Mouse (Mus musculus) hindbrain, embryonic 10.5 days (tissue): ENCODE results near the gene Tvp23a. TPM values are rescaled to one million over a fixed set of nuclear protein-coding genes. Genes with fewer than 3 reads are reported as not detected.

ENCODE experiments used
- DNase-seq: peaks from one replicate; pipeline ENCODE4 v3.0.0-alpha.2; 2017; ENCODE audit warnings: low spot score
- H3K27ac ChIP-seq: fragments of 300-500 bp; sonication (generic); 2 replicates; pipeline ENCODE4 v1.5.1; 2016; ENCODE audit warnings: mild to moderate bottlenecking, moderate library complexity
- H3K27me3 ChIP-seq: fragments of 300-500 bp; sonication (generic); 2 replicates; pipeline ENCODE4 v1.6.1; 2016; ENCODE audit warnings: mild to moderate bottlenecking; ENCODE audit not compliant: poor library complexity, insufficient read depth, severe bottlenecking
- H3K36me3 ChIP-seq: fragments of 300-500 bp; sonication (generic); 2 replicates; pipeline ENCODE4 v1.6.1; 2016; ENCODE audit warnings: mild to moderate bottlenecking, moderate library complexity
- H3K4me1 ChIP-seq: fragments of 300-500 bp; sonication (generic); replicated peaks from 2 replicates; pipeline ENCODE4 v1.6.1; 2016; ENCODE audit warnings: mild to moderate bottlenecking
- H3K4me3 ChIP-seq: fragments of 300-500 bp; sonication (generic); 2 replicates; pipeline ENCODE4 v1.5.1; 2016; ENCODE audit warnings: mild to moderate bottlenecking, moderate library complexity
- H3K9me3 ChIP-seq: fragments of 300-500 bp; sonication (generic); 2 replicates; pipeline ENCODE4 v1.6.1; 2016; ENCODE audit warnings: mild to moderate bottlenecking, moderate library complexity
- WGBS: fragments of 180-500 bp; shearing (Covaris S2); methylation state at CpG from one replicate; pipeline ENCODE4 v1.1.7; 2016; 5-methylcytosine and 5-hydroxymethylcytosine counted together
- polyA plus RNA-seq: library from polyadenylated mRNA; unstranded; fragments of >200 nt; fragmentation: Nextera tagmentation; extraction: Ambion mirVana; gene quantifications from 2 replicates; pipeline ENCODE4 v1.2.1, GENCODE M21; 2016

The Tvp23a gene
- polyA plus RNA-seq, 1 experiment from 2014 or later: 24.9 TPM

- WGBS: 77% methylated on average over 6 of the region's 6 CpGs
- Histone ChIP-seq H3K36me3 (peaks cover 79% of the 10 kb centered on the region), H3K9me3 (peaks cover 5% of the 10 kb centered on the region; the same call in 1 of the 2 replicates), H3K27ac (no peak overlapping the region), H3K27me3 (no peaks in the 10 kb centered on the region), H3K4me1 (peaks cover 17% of the 10 kb centered on the region), H3K4me3 (no peak overlapping the region)
- DNase-seq: no peak
Observed at GRCm38 (mm10) chr16:10415976-10416375, 31.2 kb downstream of the Tvp23a start.

DNA sequence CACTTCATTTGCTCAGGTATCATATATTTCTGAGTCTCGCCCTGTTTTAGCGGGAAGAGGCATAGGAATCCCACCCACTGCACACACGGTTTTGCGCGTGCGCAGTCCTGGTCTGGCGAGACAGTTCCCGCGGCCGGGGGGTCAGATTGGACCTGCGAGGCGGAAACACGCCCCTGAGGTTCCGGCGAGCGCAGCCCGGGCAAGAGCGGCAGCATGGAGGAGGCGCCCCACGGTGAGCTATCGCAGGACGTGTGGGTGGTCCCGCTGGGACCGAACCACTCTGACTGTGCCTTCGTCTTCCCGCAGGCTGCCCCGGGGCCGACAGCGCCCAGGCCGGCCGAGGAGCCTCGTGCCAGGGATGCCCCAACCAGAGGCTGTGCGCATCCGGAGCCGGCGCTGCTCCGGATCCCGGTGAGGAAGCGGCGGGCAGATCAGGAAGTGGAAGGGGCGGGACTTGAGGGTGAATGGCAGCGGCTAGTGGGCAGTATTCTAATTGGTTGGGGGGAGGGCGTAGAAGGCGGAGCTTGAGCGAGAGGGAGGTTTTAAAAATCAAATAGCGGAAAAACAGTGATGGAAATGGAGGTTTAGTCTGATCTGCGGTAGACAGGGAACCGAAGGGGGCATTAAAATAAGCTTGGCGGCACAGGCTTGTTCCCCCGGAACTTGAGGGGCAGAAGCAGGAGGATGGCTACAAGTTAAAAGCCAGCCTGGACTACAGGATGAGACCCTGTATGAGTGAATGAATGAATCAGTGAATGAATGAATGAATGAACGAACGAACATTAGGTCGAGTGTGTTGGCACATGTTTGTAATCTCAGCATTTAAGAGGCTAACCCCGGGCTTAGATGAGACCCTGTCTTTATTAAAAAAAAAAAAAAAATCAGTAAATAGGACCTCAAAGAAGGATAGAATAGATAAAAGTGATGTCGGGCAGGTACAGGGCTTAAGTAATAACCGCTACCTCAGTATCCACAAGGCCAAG is 35.1 kb downstream of the Tvp23a start, which contains the start of gene Nubp1:
Nubp1 (plus strand) TSS at position 185 of the 983 bp plus-strand sequence.
- H3K4me1 ChIP-seq: peaks cover 20% of the 10 kb centered on the region
- peaks cover 40% of the 10 kb centered on the region for H3K36me3 ChIP-seq
- H3K27ac ChIP-seq: peak within 1 kb of the TSS; percentile 98
- peaks cover 5% of the 10 kb centered on the region; the same call in 1 of the 2 replicates for H3K9me3 ChIP-seq
- 3% methylated on average over 56 of the region's 56 CpGs for WGBS
- peak; percentile 97 for DNase-seq
- peak within 1 kb of the TSS; percentile 72 for H3K4me3 ChIP-seq
- no peaks in the 10 kb centered on the region for H3K27me3 ChIP-seq

DNA sequence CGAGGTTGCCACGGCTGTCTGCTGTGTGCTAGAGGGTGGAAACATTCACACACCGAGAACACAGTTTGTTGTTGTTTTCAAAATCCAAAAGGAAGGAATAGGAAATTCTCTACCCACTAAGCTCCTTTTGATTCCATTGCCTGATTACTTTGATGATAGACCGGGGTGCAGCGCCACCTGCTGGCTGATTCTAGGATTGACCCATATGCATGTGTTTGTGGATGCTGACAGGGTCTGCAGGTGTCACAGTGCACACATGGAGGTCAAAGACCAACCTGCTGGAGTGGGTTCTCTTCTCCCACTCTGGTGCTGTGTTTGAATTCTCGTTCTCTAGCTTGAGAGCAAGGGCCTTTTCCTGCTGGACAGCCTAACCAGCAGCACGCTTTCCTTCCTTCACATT is 48.0 kb downstream of the Tvp23a start:
- peaks cover 14% of the 10 kb centered on the region for H3K27me3 ChIP-seq
- H3K36me3 ChIP-seq: no peaks in the 10 kb centered on the region
- H3K4me1 ChIP-seq: peaks cover 8% of the 10 kb centered on the region
- H3K4me3 ChIP-seq: no peak overlapping the region
- peak; percentile 86 for DNase-seq
- 33% methylated on average over 7 of the region's 7 CpGs for WGBS
- no peaks in the 10 kb centered on the region for H3K9me3 ChIP-seq
- H3K27ac ChIP-seq: no peak overlapping the region

GRCm38 (mm10) chr16:10398755-10399154 is 48.4 kb downstream of the Tvp23a start:
- WGBS: 76% methylated on average over 5 of the region's 5 CpGs
- H3K4me1 ChIP-seq: peaks cover 8% of the 10 kb centered on the region
- peaks cover 18% of the 10 kb centered on the region for H3K27me3 ChIP-seq
- no peaks in the 10 kb centered on the region for H3K36me3 ChIP-seq
- H3K4me3 ChIP-seq: no peak overlapping the region
- no peak overlapping the region for H3K27ac ChIP-seq
- H3K9me3 ChIP-seq: no peaks in the 10 kb centered on the region
- DNase-seq: no peak

GRCm38 (mm10) chr16:10394699-10395540 is 52.2 kb downstream of the Tvp23a start, which contains the start of gene Tekt5:
Gene Tekt5, minus strand, starts transcription at chr16:10395490.
- Histone ChIP-seq H3K4me3 (peak within 1 kb of the TSS; percentile 43), H3K27ac (no peak within 1 kb of the TSS), H3K36me3 (no peaks in the 10 kb centered on the region), H3K4me1 (peaks cover 8% of the 10 kb centered on the region), H3K9me3 (no peaks in the 10 kb centered on the region), H3K27me3 (peaks cover 19% of the 10 kb centered on the region)
- 8% methylated on average over 37 of the region's 37 CpGs for WGBS
- DNase-seq: peak; percentile 46

DNA sequence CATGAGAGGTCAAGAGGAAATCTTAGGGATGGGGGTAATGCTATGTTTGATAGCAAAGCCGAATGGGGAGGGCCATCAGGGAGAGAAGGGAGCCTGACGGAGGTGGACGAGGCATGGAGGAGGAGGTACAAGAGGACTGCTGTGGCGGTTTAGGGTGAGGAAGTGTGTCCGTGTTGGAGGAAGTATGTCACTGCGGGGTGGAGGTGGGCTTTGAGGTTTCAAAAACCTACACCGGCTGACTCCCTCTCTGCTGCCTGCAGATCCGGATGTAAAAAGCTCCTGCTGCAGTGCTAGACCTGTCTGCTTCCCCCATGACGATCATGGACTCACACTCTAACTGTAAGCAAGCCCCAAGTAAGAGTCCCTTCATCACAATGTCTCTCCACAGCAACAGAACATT is 54.6 kb downstream of the Tvp23a start:
- WGBS: 79% methylated on average over 9 of the region's 9 CpGs
- DNase-seq: no peak
- H3K4me3 ChIP-seq: no peak overlapping the region
- peaks cover 19% of the 10 kb centered on the region for H3K27me3 ChIP-seq
- no peaks in the 10 kb centered on the region for H3K9me3 ChIP-seq
- H3K4me1 ChIP-seq: peaks cover 8% of the 10 kb centered on the region
- no peaks in the 10 kb centered on the region for H3K36me3 ChIP-seq
- H3K27ac ChIP-seq: no peak overlapping the region

DNA sequence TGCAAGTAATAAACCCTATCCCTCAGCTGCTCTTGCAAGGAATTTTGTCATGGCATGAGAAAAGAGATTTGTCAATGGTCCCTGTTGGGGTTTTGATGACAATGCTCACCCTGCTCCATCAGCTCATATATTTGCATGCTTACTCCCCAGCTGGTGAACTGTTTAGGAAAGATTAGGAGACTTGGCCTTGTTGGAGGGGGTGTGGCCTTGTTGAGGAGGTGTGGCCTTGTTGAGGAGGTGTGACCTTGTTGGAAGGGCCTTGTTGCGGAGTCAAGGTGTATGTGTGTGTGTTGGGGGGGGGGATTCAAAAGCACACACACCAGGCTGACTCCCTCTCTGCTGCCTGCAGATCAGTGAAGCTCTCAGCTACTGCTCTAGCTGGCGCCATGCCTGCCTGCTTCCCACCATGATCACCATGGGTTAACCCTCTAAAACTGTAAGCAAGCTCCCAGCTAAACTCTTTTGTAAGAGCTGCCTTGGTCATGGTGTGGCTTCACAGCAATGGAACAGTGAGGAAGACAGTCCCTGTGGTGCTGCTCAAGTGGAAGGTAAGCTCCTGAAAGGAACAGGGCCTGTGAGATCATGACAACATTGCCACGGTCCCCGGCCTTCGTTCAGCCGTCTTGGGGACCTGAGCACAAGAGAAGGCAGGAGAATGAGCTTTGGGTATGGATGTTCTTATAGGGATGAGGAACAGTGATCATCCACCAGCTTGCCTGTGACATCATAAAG is 58.4 kb downstream of the Tvp23a start:
- no peaks in the 10 kb centered on the region for H3K36me3 ChIP-seq
- H3K27me3 ChIP-seq: peaks cover 4% of the 10 kb centered on the region
- no peak for DNase-seq
- H3K9me3 ChIP-seq: no peaks in the 10 kb centered on the region
- no peak overlapping the region for H3K4me3 ChIP-seq
- peaks cover 7% of the 10 kb centered on the region; the same call in 1 of the 2 replicates for H3K4me1 ChIP-seq
- WGBS: 89% methylated on average over 6 of the region's 6 CpGs
- H3K27ac ChIP-seq: no peak overlapping the region

DNA sequence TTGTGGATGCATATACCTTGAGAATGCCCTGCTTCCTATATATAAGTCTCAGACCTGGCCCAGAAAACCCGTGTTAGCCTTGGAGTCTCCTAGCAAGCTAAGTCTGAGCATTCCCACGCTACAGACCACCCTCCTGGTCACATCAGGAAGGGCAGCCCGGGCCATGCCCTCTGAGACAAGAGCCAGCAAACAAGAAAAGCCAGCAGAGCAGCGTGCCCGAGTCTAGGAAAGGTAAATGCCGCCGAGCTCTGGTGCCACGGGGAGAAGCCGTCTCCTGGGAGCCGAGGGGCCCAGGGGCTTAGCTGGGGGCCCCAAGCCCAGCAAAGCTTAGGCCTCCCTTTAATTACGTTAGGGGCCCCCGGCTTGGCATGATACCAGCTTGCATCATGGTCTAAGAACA is 61.9 kb downstream of the Tvp23a start:
- Histone ChIP-seq H3K36me3 (no peaks in the 10 kb centered on the region), H3K27ac (no peak overlapping the region), H3K4me1 (peaks cover 7% of the 10 kb centered on the region; the same call in 1 of the 2 replicates), H3K27me3 (peaks cover 3% of the 10 kb centered on the region), H3K4me3 (no peak overlapping the region), H3K9me3 (no peaks in the 10 kb centered on the region)
- 86% methylated on average over 12 of the region's 12 CpGs for WGBS
- DNase-seq: no peak

- Histone ChIP-seq H3K4me3 (no peak overlapping the region; the same call in 1 of the 2 replicates), H3K4me1 (peaks cover 7% of the 10 kb centered on the region; the same call in 1 of the 2 replicates), H3K27me3 (peaks cover 3% of the 10 kb centered on the region), H3K36me3 (no peaks in the 10 kb centered on the region), H3K9me3 (no peaks in the 10 kb centered on the region), H3K27ac (no peak overlapping the region)
- DNase-seq: no peak
- 64% methylated on average over 3 of the region's 3 CpGs for WGBS
Observed at GRCm38 (mm10) chr16:10384544-10384943, 62.6 kb downstream of the Tvp23a start.

- no peak for DNase-seq
- no peak overlapping the region for H3K27ac ChIP-seq
- no peaks in the 10 kb centered on the region for H3K9me3 ChIP-seq
- peaks cover 3% of the 10 kb centered on the region for H3K27me3 ChIP-seq
- peak overlapping the region; percentile 27 for H3K4me3 ChIP-seq
- H3K4me1 ChIP-seq: peaks cover 7% of the 10 kb centered on the region; the same call in 1 of the 2 replicates
- H3K36me3 ChIP-seq: no peaks in the 10 kb centered on the region
- 37% methylated on average over 8 of the region's 8 CpGs for WGBS
Observed at GRCm38 (mm10) chr16:10384060-10384497, 63.1 kb downstream of the Tvp23a start.

DNA sequence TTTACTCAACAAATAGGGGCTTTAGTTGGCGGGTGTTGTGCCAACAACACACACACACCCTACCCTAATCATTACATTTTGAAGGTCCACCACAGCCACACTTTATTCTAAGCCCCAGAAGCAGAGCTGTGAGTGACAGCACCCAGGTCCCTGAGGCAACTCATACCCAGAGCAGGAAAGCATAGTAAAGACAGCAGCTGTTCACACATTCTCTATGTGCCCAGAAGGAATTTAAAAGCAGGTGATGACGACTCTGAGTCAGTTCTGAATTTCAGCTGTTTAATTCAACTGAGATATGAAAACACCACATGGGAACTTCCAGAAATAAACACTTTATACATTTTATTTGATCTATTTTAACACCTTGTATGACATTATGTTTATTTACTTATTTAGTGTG is 67.6 kb downstream of the Tvp23a start:
- Histone ChIP-seq H3K27ac (no peak overlapping the region), H3K27me3 (no peaks in the 10 kb centered on the region), H3K9me3 (no peaks in the 10 kb centered on the region), H3K4me3 (no peak overlapping the region), H3K36me3 (no peaks in the 10 kb centered on the region), H3K4me1 (peaks cover 6% of the 10 kb centered on the region)
- no peak for DNase-seq
- 72% methylated on average over 2 of the region's 2 CpGs for WGBS

DNA sequence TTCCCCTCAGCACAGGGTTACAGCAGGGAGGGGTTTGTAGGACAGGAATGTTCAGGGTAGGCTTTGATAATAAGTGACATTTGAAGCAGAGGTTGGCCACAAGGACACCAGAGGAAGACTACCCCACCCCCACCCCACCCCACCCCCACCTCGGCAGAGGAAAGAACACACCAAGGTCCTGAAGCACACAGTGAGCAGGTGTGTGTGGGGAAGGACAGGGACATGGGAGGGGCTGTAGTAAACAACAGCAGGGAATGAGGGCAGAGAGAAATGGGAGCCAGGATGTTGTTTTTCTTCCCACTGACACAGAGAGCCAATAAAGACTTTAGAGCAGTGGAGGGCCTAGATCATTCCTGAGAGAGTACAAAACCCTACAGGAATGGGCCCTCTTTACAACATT is 69.9 kb downstream of the Tvp23a start:
- 52% methylated on average over 1 of the region's 1 CpGs for WGBS
- no peak overlapping the region for H3K27ac ChIP-seq
- no peaks in the 10 kb centered on the region for H3K27me3 ChIP-seq
- H3K36me3 ChIP-seq: no peaks in the 10 kb centered on the region
- H3K4me1 ChIP-seq: peaks cover 6% of the 10 kb centered on the region
- no peak overlapping the region for H3K4me3 ChIP-seq
- DNase-seq: no peak
- H3K9me3 ChIP-seq: no peaks in the 10 kb centered on the region
